Mouse (Mus musculus) right cerebral cortex, postnatal 25 days (tissue): ENCODE measurements at regions not wholly inside any gene's neighbourhood (a gene's known extent, or its start where the extent isn't known, plus 50 kb on each side); places are given as distances from the start of the nearest gene placed in this dataset.

Experiments used
- DNase-seq: peaks from one replicate; pipeline ENCODE4 v3.0.0; 2022

DNA sequence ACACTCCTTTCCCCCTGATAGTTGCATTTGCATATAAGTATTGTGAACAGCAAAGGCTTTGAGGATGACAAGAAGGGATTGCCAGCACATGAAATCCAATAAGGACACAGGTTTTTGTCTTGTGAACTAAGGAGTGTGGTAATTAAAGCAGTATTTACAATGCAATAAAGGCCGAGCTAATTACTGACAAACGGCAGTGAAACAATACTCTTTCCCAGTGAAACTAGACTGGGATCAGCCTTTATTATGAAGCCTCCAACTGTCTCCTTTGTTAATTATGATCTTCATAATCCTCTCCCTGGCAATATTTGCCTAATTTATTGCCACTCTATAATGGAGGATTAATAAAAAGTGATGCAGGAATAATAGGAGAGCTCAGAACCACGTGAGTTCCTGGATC, 704.2 kb upstream of the Api5 start:
- DNase-seq = no peak

DNA sequence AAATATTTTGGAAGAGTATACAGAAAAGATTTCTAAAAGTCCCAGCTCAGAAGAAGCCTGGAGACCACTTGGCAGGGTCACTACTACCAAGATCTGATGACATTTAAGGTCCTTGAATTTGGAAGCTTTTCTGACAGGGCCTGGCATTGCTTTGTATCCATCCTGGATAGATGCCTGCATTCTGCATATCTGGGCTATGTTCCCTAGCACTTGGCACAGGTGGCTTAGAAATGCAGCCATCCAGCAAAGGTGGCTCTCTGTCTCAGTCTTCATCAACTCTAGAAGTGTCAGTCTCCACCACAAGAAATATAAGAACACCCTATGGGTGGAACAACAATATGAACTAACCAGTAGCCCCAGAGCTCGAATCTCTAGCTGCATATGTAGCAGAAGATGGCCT, 702.2 kb upstream of the Api5 start:
- no peak for DNase-seq

DNA sequence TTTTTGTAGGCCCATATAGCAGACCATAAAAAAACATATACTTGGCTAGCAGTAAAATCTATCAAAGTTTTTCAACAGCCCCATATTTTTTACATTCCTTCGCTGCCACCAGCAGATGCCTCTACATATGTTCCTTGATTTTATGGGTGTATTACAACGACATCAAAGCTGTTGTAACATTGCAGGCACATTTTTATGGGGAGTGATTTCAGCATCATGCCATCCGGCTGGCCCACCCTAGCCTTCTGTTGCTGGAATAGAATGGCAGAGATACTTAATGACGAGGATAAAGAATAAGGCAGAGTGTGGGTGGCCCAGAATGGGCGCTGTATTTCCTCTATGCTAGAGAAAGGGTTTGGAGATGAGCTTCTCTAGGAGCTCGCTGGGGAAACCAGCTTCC, 698.7 kb upstream of the Api5 start:
- DNase-seq = peak; percentile 22

DNA sequence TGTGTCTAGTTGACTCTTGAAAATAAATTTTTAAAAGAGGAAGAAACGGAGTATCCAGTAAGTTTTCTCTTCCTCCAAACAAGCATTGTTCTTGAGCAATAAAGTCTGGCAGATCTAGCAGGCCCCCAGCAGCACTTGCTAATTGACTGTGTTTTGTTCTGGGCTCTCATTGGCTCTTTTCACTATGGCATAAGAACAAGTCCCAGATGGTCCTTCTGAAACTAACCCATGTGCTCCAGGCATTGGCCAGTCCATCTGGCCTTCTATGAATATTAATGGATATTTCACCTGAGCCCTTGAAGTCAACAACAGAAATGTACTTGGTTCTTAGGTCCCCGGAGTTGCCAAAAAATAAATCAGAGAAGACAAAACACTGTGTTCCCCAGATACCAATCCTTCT, 693.2 kb upstream of the Api5 start:
- no peak for DNase-seq

- no peak for DNase-seq
These were observed 690.8 kb upstream of the Api5 start for GRCm38 (mm10) chr2:95128721-95129120.

DNA sequence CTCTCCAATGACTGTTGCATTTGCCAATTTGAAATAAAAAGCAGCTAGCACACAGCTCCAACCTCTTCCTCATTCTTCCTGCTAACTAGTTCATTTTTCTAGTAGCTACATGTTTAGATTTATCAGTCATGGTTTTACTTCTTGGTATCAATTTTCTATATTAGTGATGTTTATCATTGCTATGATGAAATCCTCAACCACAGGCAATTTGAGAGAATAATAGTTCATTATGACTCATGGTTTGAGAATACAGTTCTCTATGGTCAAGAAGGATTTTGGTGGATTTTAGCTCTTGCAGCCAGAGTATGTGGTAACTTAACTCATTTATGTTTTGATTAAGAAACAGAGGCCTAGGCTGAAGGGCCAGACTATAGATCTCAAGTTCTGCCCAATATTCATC, 681.6 kb upstream of the Api5 start:
- no peak for DNase-seq

DNA sequence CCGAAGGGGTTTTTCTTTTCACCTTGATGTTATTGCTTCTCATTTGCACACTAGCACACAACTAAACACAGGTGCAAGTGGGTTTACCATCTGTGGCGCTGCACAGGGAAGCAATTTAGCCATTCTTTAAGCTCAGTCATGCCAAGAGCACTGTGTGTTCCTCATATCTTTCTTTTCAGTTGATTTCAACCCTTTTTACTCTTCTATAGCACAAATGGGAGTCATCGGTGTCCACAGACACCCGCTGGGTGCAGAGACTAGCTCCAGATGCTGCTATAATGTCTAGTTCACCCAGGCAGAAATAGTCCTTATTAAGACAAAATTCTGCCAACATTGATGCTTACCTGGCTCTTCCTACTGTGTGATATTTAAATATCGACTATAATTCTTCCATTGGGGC, 659.1 kb upstream of the Api5 start:
- DNase-seq = no peak

DNA sequence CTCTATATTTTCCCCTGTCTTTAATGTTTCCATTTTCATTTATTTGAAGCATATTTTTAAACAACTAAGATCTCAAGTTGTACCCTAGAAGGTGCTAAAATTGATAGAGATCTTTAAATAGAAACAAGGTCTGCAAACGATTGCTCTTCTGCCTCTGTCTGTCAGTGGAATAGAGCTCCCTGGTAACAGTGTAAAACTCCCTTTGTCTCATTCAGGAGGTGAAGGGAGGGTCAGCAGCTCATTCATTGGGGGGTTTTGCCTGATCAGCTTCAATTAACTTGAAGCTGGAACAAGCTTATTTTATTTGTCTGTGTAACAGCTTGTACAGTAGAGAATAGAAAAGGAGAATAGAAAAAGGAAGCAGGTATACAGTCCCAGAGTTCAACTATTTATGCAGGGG, 616.7 kb upstream of the Api5 start:
- no peak for DNase-seq

DNA sequence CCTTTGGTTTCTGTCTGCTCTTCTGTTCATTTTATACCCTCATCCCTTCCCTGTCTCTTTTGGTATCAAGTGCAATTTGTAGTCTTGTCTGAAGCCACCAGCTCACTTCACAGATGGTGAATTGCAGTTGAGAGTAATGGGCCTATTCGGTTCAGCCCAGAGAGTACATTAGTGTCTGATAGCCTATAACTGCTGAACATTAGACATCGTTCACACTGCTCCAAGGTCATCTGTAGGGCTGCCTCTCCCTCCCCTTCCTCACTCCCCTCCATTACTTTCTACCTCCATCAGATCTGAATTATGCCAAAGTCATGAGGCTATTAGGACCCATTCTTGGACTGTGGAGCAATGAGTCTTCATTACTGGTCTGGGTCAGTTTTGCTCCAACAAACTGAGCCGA, 615.9 kb upstream of the Api5 start:
- DNase-seq = no peak
